Mouse (Mus musculus) stomach, embryonic 16.5 days (tissue): ENCODE data around the gene Slc12a9. TPM values are rescaled to one million over a fixed set of nuclear protein-coding genes. Genes with fewer than 3 reads are reported as not detected.

ENCODE experiments used
- ATAC-seq: fragments of 200-750 bp; cut with Nextera tagmentation; 2 replicates; pipeline ENCODE4 v1.8.0; 2017; ENCODE audit warnings: moderate number of reproducible peaks, moderate TSS enrichment; ENCODE audit not compliant: insufficient read depth, low FRiP score
- H3K27ac ChIP-seq: fragments of 300-500 bp; sonication (generic); 2 replicates; pipeline ENCODE4 v1.5.1; 2014; ENCODE audit warnings: low read length
- H3K27me3 ChIP-seq: fragments of 300-500 bp; sonication (generic); 2 replicates; pipeline ENCODE4 v1.6.1; 2014; ENCODE audit warnings: low read length, control low read depth, mixed read lengths; ENCODE audit not compliant: control insufficient read depth, insufficient read depth
- H3K36me3 ChIP-seq: fragments of 300-500 bp; sonication (generic); 2 replicates; pipeline ENCODE4 v1.6.1; 2014; ENCODE audit warnings: low read length; ENCODE audit not compliant: control insufficient read depth, insufficient read depth
- H3K4me1 ChIP-seq: fragments of 300-500 bp; sonication (generic); 2 replicates; pipeline ENCODE4 v1.6.1; 2014; ENCODE audit warnings: low read length, control low read depth, mixed read lengths; ENCODE audit not compliant: control insufficient read depth, insufficient read depth
- H3K4me2 ChIP-seq: fragments of 300-500 bp; sonication (generic); 2 replicates; pipeline ENCODE4 v1.6.1; 2014; ENCODE audit warnings: low read depth, low read length, mixed read lengths
- H3K4me3 ChIP-seq: fragments of 300-500 bp; sonication (generic); replicated peaks from 2 replicates; pipeline ENCODE4 v1.5.1; 2014; ENCODE audit warnings: mild to moderate bottlenecking, low read length
- H3K9ac ChIP-seq: fragments of 300-500 bp; sonication (generic); 2 replicates; pipeline ENCODE4 v1.6.1; 2014; ENCODE audit warnings: low read length
- H3K9me3 ChIP-seq: fragments of 300-500 bp; sonication (generic); replicated peaks from 2 replicates; pipeline ENCODE4 v1.6.1; 2016; ENCODE audit warnings: low read length, control low read depth; ENCODE audit not compliant: control insufficient read depth
- WGBS: fragments of 180-500 bp; shearing (Covaris S2); extraction: QIAGEN DNeasy Blood & Tissue Kit; methylation state at CpG from one replicate; pipeline ENCODE4 v1.1.7; 2014; 5-methylcytosine and 5-hydroxymethylcytosine counted together
- microRNA-seq: library from miRNA; unstranded; fragments of <30 nt; microRNA quantifications from one replicate; pipeline ENCODE4, GENCODE M21; 2016
- polyA plus RNA-seq: library from polyadenylated mRNA; unstranded; fragments of >200 nt; fragmentation: Nextera tagmentation; extraction: Ambion mirVana; gene quantifications from 2 replicates; pipeline ENCODE4 v1.2.1, GENCODE M21; 2015

Gene Slc12a9
- polyA plus RNA-seq, 1 experiment from 2014 or later = 13.7 TPM

GRCm38 (mm10) chr5:137277360-137278342 lies 55.7 kb downstream of the Slc12a9 start:
- no peaks in the 10 kb centered on the region for H3K4me1 ChIP-seq
- no peak overlapping the region for H3K4me3 ChIP-seq
- H3K36me3 ChIP-seq = no peaks in the 10 kb centered on the region
- H3K4me2 ChIP-seq = peak overlapping the region; percentile 5; the same call in 1 of the 2 replicates
- ATAC-seq = peak; percentile 78
- no peak overlapping the region for H3K9ac ChIP-seq
- WGBS = 33% methylated on average over 18 of the region's 18 CpGs
- H3K27ac ChIP-seq = no peak overlapping the region
- H3K27me3 ChIP-seq = no peaks in the 10 kb centered on the region
- H3K9me3 ChIP-seq = no peaks in the 10 kb centered on the region

GRCm38 (mm10) chr5:137268131-137268910 lies 65.1 kb downstream of the Slc12a9 start:
- Histone ChIP-seq H3K27me3 (no peaks in the 10 kb centered on the region), H3K4me3 (peak overlapping the region; percentile 3; the same call in 1 of the 2 replicates), H3K9me3 (no peaks in the 10 kb centered on the region), H3K36me3 (no peaks in the 10 kb centered on the region), H3K4me1 (no peaks in the 10 kb centered on the region), H3K9ac (peak overlapping the region; percentile 18; the same call in 1 of the 2 replicates), H3K27ac (no peak overlapping the region), H3K4me2 (peak overlapping the region; percentile 27)
- 25% methylated on average over 18 of the region's 18 CpGs for WGBS
- ATAC-seq = no peak; the same call in 1 of the 2 replicates

GRCm38 (mm10) chr5:137264787-137265186 lies 68.6 kb downstream of the Slc12a9 start:
- Histone ChIP-seq H3K4me2 (no peak overlapping the region), H3K27ac (no peak overlapping the region), H3K27me3 (no peaks in the 10 kb centered on the region), H3K4me1 (no peaks in the 10 kb centered on the region), H3K4me3 (no peak overlapping the region), H3K9ac (no peak overlapping the region), H3K9me3 (no peaks in the 10 kb centered on the region), H3K36me3 (no peaks in the 10 kb centered on the region)
- ATAC-seq = no peak
- 86% methylated on average over 11 of the region's 11 CpGs for WGBS

Small RNA genes lying within 50 kb of the gene (microRNA-seq; reads per million reads assigned to microRNA genes)
- gene Mir7036 = 0.83 reads per million
- not detected for gene Mir8116

Other genes starting within 250 kb of the Slc12a9 start
- gene Trim56, start 217.4 kb downstream of the Slc12a9 start, polyA plus RNA-seq = 8.1 and 9.3 TPM in 2 replicates
- 0.15 TPM in 1 of 2 replicates, not detected in the other for gene Muc3, start 184.3 kb downstream of the Slc12a9 start, polyA plus RNA-seq
- gene Muc3a, start 121.2 kb downstream of the Slc12a9 start, polyA plus RNA-seq = 1.1 TPM in 2 replicates
- gene Ache, start 46.1 kb downstream of the Slc12a9 start, polyA plus RNA-seq = 9.8 and 10.8 TPM in 2 replicates
- 7.3 and 8.6 TPM in 2 replicates for gene Ufsp1, start 39.0 kb downstream of the Slc12a9 start, polyA plus RNA-seq
- gene Srrt, start 25.9 kb downstream of the Slc12a9 start, polyA plus RNA-seq = 113 and 116 TPM in 2 replicates
- 77.6 and 77.8 TPM in 2 replicates for gene Trip6, start 19.2 kb downstream of the Slc12a9 start, polyA plus RNA-seq
- 31.3 and 31.6 TPM in 2 replicates for gene Ephb4, start 16.5 kb upstream of the Slc12a9 start, polyA plus RNA-seq
- gene Zan, start 143.5 kb upstream of the Slc12a9 start, polyA plus RNA-seq = 0.99 TPM in 2 replicates
- gene Pop7, start 168.9 kb upstream of the Slc12a9 start, polyA plus RNA-seq = 46.4 and 48.1 TPM in 2 replicates
- gene Gigyf1, start 185.0 kb upstream of the Slc12a9 start, polyA plus RNA-seq = 7.7 and 9.0 TPM in 2 replicates
- gene Epo, start 199.6 kb upstream of the Slc12a9 start, polyA plus RNA-seq = not detected in 2 replicates
- gene Gnb2, start 199.9 kb upstream of the Slc12a9 start, polyA plus RNA-seq = 257 and 284 TPM in 2 replicates
- gene Actl6b, start 219.9 kb upstream of the Slc12a9 start, polyA plus RNA-seq = 3.6 TPM in 2 replicates
- gene Tfr2, start 236.2 kb upstream of the Slc12a9 start, polyA plus RNA-seq = 2.7 and 3.4 TPM in 2 replicates